Mouse (Mus musculus) forebrain, embryonic 14.5 days (tissue): Measurements from ENCODE around the gene Vmn1r76. TPM values are rescaled to one million over a fixed set of nuclear protein-coding genes. Genes with fewer than 3 reads are reported as not detected.

Source experiments
- ATAC-seq: fragments of 200-750 bp; cut with Nextera tagmentation; 2 replicates; pipeline ENCODE4 v1.8.0; 2017; ENCODE audit warnings: mild to moderate bottlenecking, moderate library complexity
- DNase-seq: peaks from one replicate; pipeline ENCODE4 v3.0.0-alpha.2; 2015; ENCODE audit warnings: low spot score
- H3K27ac ChIP-seq: fragments of 300-500 bp; sonication (generic); 2 replicates; pipeline ENCODE4 v1.5.1; 2014; ENCODE audit warnings: low read depth, mild to moderate bottlenecking, control low read depth, low read length, moderate library complexity
- H3K27me3 ChIP-seq: fragments of 300-500 bp; sonication (generic); replicated peaks from 2 replicates; pipeline ENCODE4 v1.6.1; 2014; ENCODE audit warnings: low read length, control low read depth, mixed read lengths; ENCODE audit not compliant: control insufficient read depth, insufficient read depth
- H3K36me3 ChIP-seq: fragments of 300-500 bp; sonication (generic); 2 replicates; pipeline ENCODE4 v1.6.1; 2014; ENCODE audit warnings: low read length, control low read depth; ENCODE audit not compliant: control insufficient read depth, insufficient read depth
- H3K4me1 ChIP-seq: fragments of 300-500 bp; sonication (generic); 2 replicates; pipeline ENCODE4 v1.6.1; 2014; ENCODE audit warnings: antibody characterized with exemption, low read length, control low read depth; ENCODE audit not compliant: control insufficient read depth, insufficient read depth
- H3K4me2 ChIP-seq: fragments of 300-500 bp; sonication (generic); 2 replicates; pipeline ENCODE4 v1.6.1; 2014; ENCODE audit warnings: mild to moderate bottlenecking, control low read depth, low read length
- H3K4me3 ChIP-seq: fragments of 300-500 bp; sonication (generic); 2 replicates; pipeline ENCODE4 v1.5.1; 2014; ENCODE audit warnings: low read depth, low read length, control low read depth
- H3K9ac ChIP-seq: fragments of 300-500 bp; sonication (generic); 2 replicates; pipeline ENCODE4 v1.6.1; 2014; ENCODE audit warnings: mild to moderate bottlenecking, low read length, control low read depth, moderate library complexity
- H3K9me3 ChIP-seq: fragments of 300-500 bp; sonication (generic); replicated peaks from 2 replicates; pipeline ENCODE4 v1.6.1; 2016; ENCODE audit warnings: low read length, control low read depth, mixed read lengths; ENCODE audit not compliant: control insufficient read depth
- WGBS: fragments of 180-500 bp; shearing (Covaris S2); extraction: QIAGEN DNeasy Blood & Tissue Kit; methylation state at CpG from one replicate; pipeline ENCODE4 v1.1.7; 2014; 5-methylcytosine and 5-hydroxymethylcytosine counted together
- polyA plus RNA-seq: library from polyadenylated mRNA; unstranded; fragments of >200 nt; fragmentation: Nextera tagmentation; extraction: Ambion mirVana; gene quantifications from 2 replicates; pipeline ENCODE4 v1.2.1, GENCODE M21; 2014

The Vmn1r76 gene
- not detected in 2 replicates for polyA plus RNA-seq

DNA sequence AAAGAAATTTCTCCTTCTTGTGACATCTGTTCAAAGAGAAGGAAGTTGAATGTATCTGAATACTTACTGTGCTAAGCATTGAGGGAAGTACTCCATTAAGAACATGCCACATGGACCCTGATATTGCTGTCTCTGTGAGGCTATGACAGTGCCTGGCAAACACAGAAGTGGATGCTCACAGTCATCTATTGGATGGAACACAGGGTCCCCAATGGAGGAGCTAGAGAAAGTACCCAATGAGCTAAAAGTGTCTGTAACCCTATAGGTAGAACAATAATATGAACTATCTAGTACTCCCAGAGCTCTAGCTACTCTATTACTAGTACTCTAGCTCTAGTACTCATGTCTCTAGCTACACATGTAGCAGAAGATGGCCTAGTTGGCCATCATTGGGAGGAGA, at the start of gene Vmn1r76:
Gene Vmn1r76 (minus strand): TSS at position 101 of the 400 bp plus-strand sequence.
- H3K36me3 ChIP-seq, result no peaks in the 10 kb centered on the region
- H3K9me3 ChIP-seq, result peaks cover 11% of the 10 kb centered on the region
- ATAC-seq (no peak), DNase-seq (no peak)
- H3K4me1 ChIP-seq, result no peaks in the 10 kb centered on the region
- no peak within 1 kb of the TSS for H3K4me3 ChIP-seq
- H3K27me3 ChIP-seq, result no peaks in the 10 kb centered on the region
- no peak within 1 kb of the TSS for H3K27ac ChIP-seq
- no peak within 1 kb of the TSS for H3K9ac ChIP-seq
- H3K4me2 ChIP-seq, result no peak within 1 kb of the TSS

DNA sequence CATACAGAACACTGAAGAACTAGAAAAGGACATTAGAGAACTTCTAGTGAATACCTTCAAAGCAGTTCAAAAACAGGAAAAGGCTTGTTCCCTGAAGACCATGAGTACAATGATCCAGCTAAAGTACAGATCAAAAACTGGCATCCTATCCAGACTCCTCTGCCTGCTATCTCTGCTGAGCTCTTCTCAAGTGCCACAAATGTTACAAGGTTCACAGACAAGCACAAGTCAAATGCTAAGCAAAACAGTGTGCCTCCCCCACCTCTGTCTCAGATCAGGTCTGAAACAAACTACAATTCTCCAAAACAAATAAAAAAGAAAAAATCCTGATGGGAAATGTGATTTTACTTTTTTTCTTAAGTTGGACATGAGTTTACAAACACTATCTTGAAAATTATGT, 34.6 kb upstream of the Vmn1r76 start:
- no peak overlapping the region for H3K27ac ChIP-seq
- H3K27me3 ChIP-seq, result no peaks in the 10 kb centered on the region
- DNase-seq, result no peak
- no peak overlapping the region for H3K4me2 ChIP-seq
- H3K4me1 ChIP-seq, result no peaks in the 10 kb centered on the region
- no peaks in the 10 kb centered on the region for H3K36me3 ChIP-seq
- H3K4me3 ChIP-seq, result no peak overlapping the region
- no peak overlapping the region for H3K9ac ChIP-seq
- ATAC-seq, result no peak
- H3K9me3 ChIP-seq, result 0 out of 2 replicates have a peak, but pooled peaks cover 10% of the 10 kb centered on the region

DNA sequence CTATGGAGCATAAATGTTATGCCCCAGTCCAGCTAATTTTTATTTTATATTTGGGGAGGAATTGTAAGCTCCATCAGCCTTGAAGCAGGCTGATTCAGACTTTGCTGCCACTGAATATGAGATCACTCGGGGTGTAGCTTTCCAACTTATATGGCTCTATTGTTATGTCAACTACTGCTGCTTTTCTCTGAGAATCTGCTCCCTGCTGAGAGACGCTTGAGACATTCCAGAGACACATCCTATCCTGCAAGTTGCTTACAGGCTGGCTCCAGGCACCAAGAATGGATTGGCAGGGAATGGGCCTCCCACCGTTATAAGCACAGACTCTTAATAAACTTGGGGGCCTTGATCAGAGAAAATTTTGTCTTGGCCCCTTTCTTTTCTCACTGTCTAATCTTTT, 10.0 kb upstream of the Vmn1r76 start:
- DNase-seq (no peak), ATAC-seq (no peak)
- Histone ChIP-seq H3K4me2 (no peak overlapping the region), H3K9ac (no peak overlapping the region), H3K4me1 (no peaks in the 10 kb centered on the region), H3K27ac (no peak overlapping the region), H3K27me3 (no peaks in the 10 kb centered on the region), H3K4me3 (no peak overlapping the region), H3K36me3 (no peaks in the 10 kb centered on the region), H3K9me3 (peaks cover 13% of the 10 kb centered on the region; the same call in 1 of the 2 replicates)
- 73% methylated on average over 3 of the region's 3 CpGs for WGBS

DNA sequence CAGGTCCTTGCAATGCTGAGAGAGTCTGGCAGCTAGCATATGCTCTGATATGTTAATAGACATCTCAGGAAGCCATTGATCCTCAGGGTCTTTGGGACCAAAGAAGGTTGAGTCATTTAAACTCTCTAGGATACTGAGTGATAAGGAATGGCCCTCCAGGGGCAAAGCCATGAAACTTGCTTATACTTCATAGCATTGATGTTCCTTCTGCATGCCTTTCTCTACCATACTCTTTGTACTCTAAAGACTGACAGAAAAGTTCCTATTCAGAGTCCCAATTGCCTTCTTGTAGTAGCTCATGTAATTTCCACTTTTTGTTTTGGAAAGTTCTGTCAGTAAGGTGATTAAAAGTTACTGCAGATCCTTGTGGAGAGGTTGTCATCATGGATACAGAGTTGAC, 63.7 kb downstream of the Vmn1r76 start, which contains the start of gene Vmn1r75:
Gene Vmn1r75 (plus strand): TSS at position 301 of the 400 bp plus-strand sequence.
- H3K4me3 ChIP-seq, result no peak within 1 kb of the TSS
- no peaks in the 10 kb centered on the region for H3K27me3 ChIP-seq
- no peak within 1 kb of the TSS for H3K27ac ChIP-seq
- ATAC-seq, result no peak
- DNase-seq, result no peak
- H3K9ac ChIP-seq, result no peak within 1 kb of the TSS
- H3K4me1 ChIP-seq, result no peaks in the 10 kb centered on the region
- H3K4me2 ChIP-seq, result no peak within 1 kb of the TSS
- peaks cover 4% of the 10 kb centered on the region; the same call in 1 of the 2 replicates for H3K9me3 ChIP-seq
- no peaks in the 10 kb centered on the region for H3K36me3 ChIP-seq

Other genes starting within 250 kb of the Vmn1r76 start
- not detected in 2 replicates for gene Vmn1r73, start 207.9 kb downstream of the Vmn1r76 start, polyA plus RNA-seq
- not detected in 2 replicates for gene Vmn1r74, start 104.2 kb downstream of the Vmn1r76 start, polyA plus RNA-seq
- not detected in 2 replicates for gene Vmn1r75, start 63.6 kb downstream of the Vmn1r76 start, polyA plus RNA-seq
- not detected in 2 replicates for gene Vmn1r77, start 98.5 kb upstream of the Vmn1r76 start, polyA plus RNA-seq
- gene Vmn1r78, start 212.0 kb upstream of the Vmn1r76 start, polyA plus RNA-seq, result not detected in 2 replicates
- gene Vmn1r79, start 233.1 kb upstream of the Vmn1r76 start, polyA plus RNA-seq, result not detected in 2 replicates